Mouse (Mus musculus) G1E (cell line): ENCODE data around the gene Mymk. TPM values are rescaled to one million over a fixed set of nuclear protein-coding genes. Genes with fewer than 3 reads are reported as not detected.

ENCODE experiments used
- ATAC-seq: 2 replicates; pipeline ENCODE4 v1.8.0; 2016; ENCODE audit warnings: mild to moderate bottlenecking; ENCODE audit not compliant: insufficient number of reproducible peaks, poor library complexity, low FRiP score, severe bottlenecking; ENCODE audit errors: extremely low read depth
- DNase-seq: peaks from one replicate; pipeline ENCODE4 v3.0.0; 2012; ENCODE audit warnings: low spot score
- H3K27me3 ChIP-seq: 2 replicates; pipeline ENCODE4 v1.6.1; 2012; ENCODE audit warnings: mild to moderate bottlenecking, low read length, inconsistent platforms; ENCODE audit not compliant: insufficient read depth
- H3K36me3 ChIP-seq: replicated peaks from 2 replicates; pipeline ENCODE3; 2012; ENCODE audit warnings: mild to moderate bottlenecking, inconsistent platforms
- H3K4me1 ChIP-seq: 2 replicates; pipeline ENCODE4 v1.6.1; 2012; ENCODE audit warnings: low read depth, low read length, inconsistent platforms, mixed read lengths; ENCODE audit not compliant: insufficient read depth
- H3K4me3 ChIP-seq: 2 replicates; pipeline ENCODE4 v1.5.1; 2012; ENCODE audit warnings: low read depth, mild to moderate bottlenecking, inconsistent platforms, low read length, moderate library complexity, mixed read lengths
- H3K9me3 ChIP-seq: replicated peaks from 2 replicates; pipeline ENCODE4 v1.6.1; 2012; ENCODE audit warnings: inconsistent platforms
- CTCF ChIP-seq: IDR thresholded peaks from 2 replicates; pipeline ENCODE4 v1.5.1; 2012; ENCODE audit warnings: low read depth, low read length, inconsistent platforms, mixed read lengths
- GATA1 ChIP-seq: IDR thresholded peaks from 2 replicates; pipeline ENCODE4 v1.6.1; 2012; ENCODE audit warnings: borderline replicate concordance, low read length, inconsistent platforms, mixed read lengths
- GATA2 ChIP-seq: IDR thresholded peaks from 2 replicates; pipeline ENCODE4 v1.6.1; 2012; ENCODE audit warnings: low read depth, low read length, inconsistent platforms, borderline replicate concordance
- POLR2AphosphoS5 ChIP-seq: IDR thresholded peaks from 2 replicates; pipeline ENCODE4 v1.6.1; 2012; ENCODE audit warnings: low read depth, low read length, inconsistent platforms; ENCODE audit not compliant: insufficient replicate concordance
- TAL1 ChIP-seq: conservative IDR thresholded peaks from 2 replicates; pipeline ENCODE4 v1.6.1; 2012; ENCODE audit warnings: low read depth, low read length, inconsistent platforms, mixed read lengths
- polyA plus RNA-seq: library from polyadenylated mRNA; stranded (reverse); fragments of >175 nt; gene quantifications from 2 replicates; pipeline ENCODE4 v1.2.3, GENCODE M21; 2012
- total RNA-seq, 2 experiments: library from RNA; stranded (forward) in 1 of 2; stranded (reverse) in 1 of 2; fragments of 200-1000 nt in 1 of 2; fragments of >200 nt in 1 of 2; fragmentation: Nextera tagmentation in 1 of 2; gene quantifications; 2 replicates each; pipeline ENCODE4 v1.2.3; 2014 to 2017

Gene Mymk
- total and polyA plus RNA-seq, 3 experiments = 0.27 TPM; not detected in 2

GRCm38 (mm10) chr2:27083761-27084475 lies 11.9 kb upstream of the Mymk start:
- ATAC-seq (no peak), DNase-seq (no peak)

GRCm38 (mm10) chr2:27079649-27080048 lies 7.7 kb upstream of the Mymk start:
- H3K27me3 ChIP-seq = peaks cover 13% of the 10 kb centered on the region
- TF ChIP-seq CTCF (no peak), TAL1 (no peak), GATA2 (no peak), POLR2AphosphoS5 (no peak)
- DNase-seq (no peak), ATAC-seq (no peak)
- H3K4me3 ChIP-seq = no peak overlapping the region
- no peaks in the 10 kb centered on the region for H3K4me1 ChIP-seq
- no peaks in the 10 kb centered on the region for H3K9me3 ChIP-seq
- no peaks in the 10 kb centered on the region for H3K36me3 ChIP-seq

More at GRCm38 (mm10) chr2:27083761-27084475, 11.9 kb upstream of the Mymk start:
- Histone ChIP-seq H3K27me3 (peaks cover 8% of the 10 kb centered on the region; the same call in 1 of the 2 replicates), H3K9me3 (no peaks in the 10 kb centered on the region), H3K4me3 (no peak overlapping the region), H3K36me3 (no peaks in the 10 kb centered on the region), H3K4me1 (no peaks in the 10 kb centered on the region)
- TF ChIP-seq GATA1 (no peak), GATA2 (no peak), CTCF (no peak), TAL1 (no peak), POLR2AphosphoS5 (no peak)

DNA sequence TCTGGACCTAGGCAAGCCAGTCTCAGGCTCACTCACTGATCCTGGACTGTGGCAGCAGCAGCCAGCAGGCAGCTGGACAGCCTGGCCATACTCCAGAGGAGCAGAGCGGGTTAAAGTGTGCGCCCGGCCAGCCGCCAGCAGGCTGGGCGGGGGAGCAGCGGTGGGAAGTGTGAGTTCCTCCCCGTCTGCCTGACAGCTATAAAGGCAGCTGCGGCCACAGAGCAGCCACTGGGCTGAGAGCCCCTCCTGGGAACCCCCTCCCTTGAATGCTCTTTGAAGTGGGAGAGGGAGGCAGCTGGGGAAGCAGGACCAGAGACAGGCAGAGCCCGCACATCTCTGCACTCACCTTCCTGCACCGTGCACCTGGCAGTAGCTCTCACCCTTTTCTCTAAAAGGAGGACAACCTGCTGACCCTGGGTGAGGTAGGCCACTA lies 7.2 kb upstream of the Mymk start, which contains the start of gene Adamtsl2:
Gene Adamtsl2 (plus strand): TSS at position 228 of the 433 bp plus-strand sequence.
- H3K9me3 ChIP-seq = no peaks in the 10 kb centered on the region
- peaks cover 13% of the 10 kb centered on the region for H3K27me3 ChIP-seq
- no peaks in the 10 kb centered on the region for H3K36me3 ChIP-seq
- no peak for ATAC-seq
- no peak within 1 kb of the TSS for H3K4me3 ChIP-seq
- no peak for DNase-seq
- TF ChIP-seq CTCF = no peak
- TF ChIP-seq GATA2 = no peak
- no peak for TF ChIP-seq TAL1
- no peak for TF ChIP-seq POLR2AphosphoS5
- TF ChIP-seq GATA1 = no peak
- H3K4me1 ChIP-seq = no peaks in the 10 kb centered on the region

DNA sequence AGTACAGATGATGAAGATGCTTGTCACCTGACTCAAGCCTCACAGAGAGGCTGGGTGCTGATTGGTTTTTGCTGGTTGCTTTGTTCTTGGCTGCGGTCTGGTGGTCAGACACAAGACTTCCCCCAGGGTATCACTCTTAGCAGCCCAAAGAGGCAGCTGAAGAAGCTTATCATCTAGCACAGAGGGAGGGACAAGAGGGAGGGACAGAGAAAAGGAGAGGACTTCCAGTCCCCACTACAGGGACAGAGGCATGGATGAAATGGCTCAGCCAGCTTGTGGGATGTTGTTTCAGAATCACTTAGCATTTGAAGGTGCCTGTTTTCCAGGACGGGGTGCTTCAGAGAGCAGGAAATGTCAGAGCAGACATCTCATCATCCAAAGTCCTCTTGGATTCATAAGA lies 6.3 kb upstream of the Mymk start:
- no peak overlapping the region for H3K4me3 ChIP-seq
- peaks cover 13% of the 10 kb centered on the region for H3K27me3 ChIP-seq
- no peaks in the 10 kb centered on the region for H3K9me3 ChIP-seq
- ATAC-seq (no peak), DNase-seq (no peak)
- H3K4me1 ChIP-seq = no peaks in the 10 kb centered on the region
- no peak for TF ChIP-seq CTCF
- no peak for TF ChIP-seq POLR2AphosphoS5
- no peak for TF ChIP-seq TAL1
- TF ChIP-seq GATA2 = no peak
- TF ChIP-seq GATA1 = no peak
- no peaks in the 10 kb centered on the region for H3K36me3 ChIP-seq

- DNase-seq = no peak
- Histone ChIP-seq H3K27me3 (peaks cover 11% of the 10 kb centered on the region), H3K36me3 (no peaks in the 10 kb centered on the region), H3K4me1 (no peaks in the 10 kb centered on the region), H3K4me3 (no peak overlapping the region), H3K9me3 (no peaks in the 10 kb centered on the region)
- ATAC-seq = no peak
- TF ChIP-seq TAL1 = no peak
- no peak for TF ChIP-seq POLR2AphosphoS5
- no peak for TF ChIP-seq CTCF
- no peak for TF ChIP-seq GATA2
- no peak for TF ChIP-seq GATA1
Observed at GRCm38 (mm10) chr2:27077655-27078244, 5.8 kb upstream of the Mymk start.

- DNase-seq (peak; percentile 8), ATAC-seq (no peak)
- peaks cover 11% of the 10 kb centered on the region for H3K27me3 ChIP-seq
- no peak for TF ChIP-seq GATA2
- 0 out of 2 replicates have a peak, but pooled peaks have one; percentile 20 for TF ChIP-seq CTCF
- TF ChIP-seq TAL1 = no peak
- TF ChIP-seq GATA1 = no peak
- no peak for TF ChIP-seq POLR2AphosphoS5
- no peaks in the 10 kb centered on the region for H3K36me3 ChIP-seq
- no peaks in the 10 kb centered on the region for H3K4me1 ChIP-seq
- no peaks in the 10 kb centered on the region for H3K9me3 ChIP-seq
- H3K4me3 ChIP-seq = no peak overlapping the region
Observed at GRCm38 (mm10) chr2:27075485-27075884, 3.5 kb upstream of the Mymk start.
